Mouse (Mus musculus): ENCODE data around the gene Gm49369. TPM values are rescaled to one million over a fixed set of nuclear protein-coding genes. Genes with fewer than 3 reads are reported as not detected.

Gm49369 gene
- total and polyA plus RNA-seq, 3 experiments = 5.2 to 8.4 TPM; not detected in 1

- TF ChIP-seq BHLHE40 (IDR thresholded peaks at IDR 0.05; ENCODE audit: low read depth, low read length) (no peak), USF2 (conservative IDR thresholded peaks at IDR 0.05; ENCODE audit: low read depth, low read length) (no peak), RCOR1 (conservative IDR thresholded peaks at IDR 0.05; ENCODE audit: low read depth, low read length) (no peak), MYC (IDR thresholded peaks at IDR 0.05; ENCODE audit: low read depth, low read length) (no peak), MEF2A (IDR thresholded peaks at IDR 0.05; ENCODE audit: borderline replicate concordance, low read depth, low read length) (no peak), CHD2 (IDR thresholded peaks at IDR 0.05; ENCODE audit: low read length) (no peak), MXI1 (IDR thresholded peaks at IDR 0.05; ENCODE audit: low read depth, low read length) (no peak), GABPA (IDR thresholded peaks at IDR 0.05; ENCODE audit: insufficient replicate concordance, low read depth, low read length) (no peak), CTCF (conservative IDR thresholded peaks at IDR 0.05 in 1 of 2, IDR thresholded peaks at IDR 0.05 in 1 of 2; ENCODE audit: low read depth in 2 of 2, low read length in 2 of 2) (no peak), SMC3 (IDR thresholded peaks at IDR 0.05; ENCODE audit: low read depth, low read length) (no peak), CHD1 (IDR thresholded peaks at IDR 0.05; ENCODE audit: low read depth, low read length) (no peak), ZC3H11A (IDR thresholded peaks at IDR 0.05; ENCODE audit: low read depth, low read length) (no peak), USF1 (IDR thresholded peaks at IDR 0.05; ENCODE audit: low read depth, low read length) (no peak), POLR2A (IDR thresholded peaks at IDR 0.05; ENCODE audit: low read depth, low read length) (no peak), MAFK (IDR thresholded peaks at IDR 0.05; ENCODE audit: insufficient replicate concordance, low read length) (no peak), NRF1 (IDR thresholded peaks at IDR 0.05; ENCODE audit: low read depth, low read length) (no peak), KAT2A (IDR thresholded peaks at IDR 0.05; ENCODE audit: insufficient replicate concordance, low read length) (no peak), POLR2AphosphoS2 (IDR thresholded peaks at IDR 0.05; ENCODE audit: low read depth, low read length) (no peak)
- Histone ChIP-seq H3K4me1 (ENCODE audit: control insufficient read depth in 1 of 2, insufficient read depth in 2 of 2) (peaks cover 14 to 25% of the 10 kb centered on the region in 2 experiments), H3K4me3 (replicated peaks in 1 of 3; ENCODE audit: low read depth in 2 of 3, low read length in 2 of 3, poor library complexity in 1 of 3) (no peak overlapping the region), H3K27ac (ENCODE audit: insufficient read depth, low read depth) (no peak overlapping the region), H3K27me3 (replicated peaks) (no peaks in the 10 kb centered on the region), H3K9ac (ENCODE audit: insufficient read depth, low read depth) (no peak overlapping the region), H3K79me2 (replicated peaks; ENCODE audit: control insufficient read depth, extremely low read depth, insufficient read depth, poor library complexity, severe bottlenecking) (peaks cover 9% of the 10 kb centered on the region), H3K4me2 (ENCODE audit: insufficient read depth, low read depth, poor library complexity, severe bottlenecking) (no peak overlapping the region), H3K36me3 (replicated peaks in 1 of 2; ENCODE audit: control insufficient read depth in 1 of 2, insufficient read depth in 1 of 2, low read length in 1 of 2) (peaks cover 57 to 67% of the 10 kb centered on the region in 2 experiments), H3K9me3 (replicated peaks; ENCODE audit: low read length) (no peaks in the 10 kb centered on the region)
- no peak for DNase-seq (ENCODE audit: extremely low read depth)
- in situ Hi-C loops (cut with MboI; ENCODE audit: low pct_ligation_motif_present, low pct_unique_long_range_greater_than_20kb, low sequenced_read_pairs) (no loop called here), dilution Hi-C loops (cut with MboI; ENCODE audit: extremely low pct_ligation_motif_present, extremely low pct_unique_long_range_greater_than_20kb, low sequenced_read_pairs) (no loop called here)
Observed at GRCm38 (mm10) chr7:142384306-142384705, 1.8 kb upstream of the Gm49369 start.

GRCm38 (mm10) chr7:142381175-142381574 is 1.3 kb downstream of the Gm49369 start:
- Histone ChIP-seq H3K9ac (ENCODE audit: insufficient read depth, low read depth) (no peak overlapping the region), H3K4me1 (ENCODE audit: control insufficient read depth in 1 of 2, insufficient read depth in 2 of 2) (peaks cover 3 to 10% of the 10 kb centered on the region in 2 experiments; a peak in 3 of 4 replicates), H3K27me3 (replicated peaks) (no peaks in the 10 kb centered on the region), H3K4me2 (ENCODE audit: insufficient read depth, low read depth, poor library complexity, severe bottlenecking) (no peak overlapping the region), H3K4me3 (replicated peaks in 1 of 3; ENCODE audit: low read depth in 2 of 3, low read length in 2 of 3, poor library complexity in 1 of 3) (no peak overlapping the region), H3K27ac (ENCODE audit: insufficient read depth, low read depth) (no peak overlapping the region), H3K9me3 (replicated peaks; ENCODE audit: low read length) (no peaks in the 10 kb centered on the region), H3K36me3 (replicated peaks in 1 of 2; ENCODE audit: control insufficient read depth in 1 of 2, insufficient read depth in 1 of 2, low read length in 1 of 2) (peaks cover 83 to 98% of the 10 kb centered on the region in 2 experiments), H3K79me2 (replicated peaks; ENCODE audit: control insufficient read depth, extremely low read depth, insufficient read depth, poor library complexity, severe bottlenecking) (peaks cover 7% of the 10 kb centered on the region)
- DNase-seq (ENCODE audit: extremely low read depth) = no peak
- dilution Hi-C loops (cut with MboI; ENCODE audit: extremely low pct_ligation_motif_present, extremely low pct_unique_long_range_greater_than_20kb, low sequenced_read_pairs) (no loop called here), in situ Hi-C loops (cut with MboI; ENCODE audit: low pct_ligation_motif_present, low pct_unique_long_range_greater_than_20kb, low sequenced_read_pairs) (no loop called here)
- no peak for TF ChIP-seq ZNF384 (IDR thresholded peaks at IDR 0.05; ENCODE audit: low read depth, low read length)
- TF ChIP-seq JUND (conservative IDR thresholded peaks at IDR 0.05; ENCODE audit: low read depth, low read length) = no peak
- no peak for TF ChIP-seq IRF4 (IDR thresholded peaks at IDR 0.05; ENCODE audit: low read depth, low read length)
- TF ChIP-seq CHD2 (IDR thresholded peaks at IDR 0.05; ENCODE audit: low read length) = no peak
- TF ChIP-seq MAFK (IDR thresholded peaks at IDR 0.05; ENCODE audit: insufficient replicate concordance, low read length) = no peak
- no peak for TF ChIP-seq TBP (conservative IDR thresholded peaks at IDR 0.05; ENCODE audit: low read depth, low read length)
- no peak for TF ChIP-seq POLR2AphosphoS2 (IDR thresholded peaks at IDR 0.05; ENCODE audit: low read depth, low read length)
- TF ChIP-seq ELF1 (IDR thresholded peaks at IDR 0.05; ENCODE audit: low read depth, low read length) = no peak
- TF ChIP-seq SMC3 (IDR thresholded peaks at IDR 0.05; ENCODE audit: low read depth, low read length) = no peak
- TF ChIP-seq KAT2A (IDR thresholded peaks at IDR 0.05; ENCODE audit: insufficient replicate concordance, low read length) = no peak
- TF ChIP-seq BHLHE40 (IDR thresholded peaks at IDR 0.05; ENCODE audit: low read depth, low read length) = no peak
- TF ChIP-seq JUN (IDR thresholded peaks at IDR 0.05; ENCODE audit: insufficient read depth, low read depth, low read length) = no peak

Measured in CH12.LX (cell line).